Mouse (Mus musculus): ENCODE data around the gene AI413582.
A peak's percentile ranks its signal among the peaks of the same experiment; 100 is the strongest.

- no peak for TF ChIP-seq GATA1 (IDR thresholded peaks at IDR 0.05; ENCODE audit: borderline replicate concordance, low read length)
- no peak for TF ChIP-seq POLR2AphosphoS5 (IDR thresholded peaks at IDR 0.05; ENCODE audit: insufficient replicate concordance, low read depth, low read length)
- TF ChIP-seq TAL1 (conservative IDR thresholded peaks at IDR 0.05; ENCODE audit: low read depth, low read length) = no peak
- TF ChIP-seq CTCF (IDR thresholded peaks at IDR 0.05; ENCODE audit: low read depth, low read length) = peak; percentile 100
- no peak for TF ChIP-seq GATA2 (IDR thresholded peaks at IDR 0.05; ENCODE audit: borderline replicate concordance, low read depth, low read length)
Observed at GRCm38 (mm10) chr17:27534718-27535117, 30.8 kb downstream of the AI413582 start.

All from G1E (cell line).